Mouse (Mus musculus): Measurements from ENCODE around the gene Aipl1. TPM values are rescaled to one million over a fixed set of nuclear protein-coding genes. Genes with fewer than 3 reads are reported as not detected.

The Aipl1 gene
- not detected for total RNA-seq (2021)
- polyA plus RNA-seq (2012; rRNA removed) = 0.04 TPM in 1 of 2 replicates, not detected in the other
- long read RNA-seq = 0 reads

DNA sequence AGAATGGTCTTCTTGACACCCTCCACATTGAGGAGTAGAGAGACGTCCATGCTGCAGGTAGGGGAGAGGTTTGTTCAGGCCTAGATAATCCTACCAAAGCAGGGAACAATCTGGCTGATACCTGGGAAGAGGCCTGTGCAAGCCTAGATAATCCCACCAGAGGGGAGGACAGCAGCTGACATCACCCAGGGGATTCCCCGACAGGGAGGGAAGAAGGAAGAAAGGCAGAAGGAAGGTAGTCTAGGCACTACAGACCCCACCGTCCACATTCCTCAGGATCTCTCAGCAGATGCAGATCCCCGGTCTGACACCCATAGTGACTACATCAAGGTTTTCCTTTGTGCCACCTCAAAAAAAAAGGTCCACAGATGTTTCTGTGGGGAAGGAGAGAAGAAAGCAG lies at the start of gene Aipl1:
TSS of gene Aipl1 (minus strand) at position 101 of the 400 bp plus-strand sequence.
- 59% methylated on average over 4 of the region's 4 CpGs for WGBS

DNA sequence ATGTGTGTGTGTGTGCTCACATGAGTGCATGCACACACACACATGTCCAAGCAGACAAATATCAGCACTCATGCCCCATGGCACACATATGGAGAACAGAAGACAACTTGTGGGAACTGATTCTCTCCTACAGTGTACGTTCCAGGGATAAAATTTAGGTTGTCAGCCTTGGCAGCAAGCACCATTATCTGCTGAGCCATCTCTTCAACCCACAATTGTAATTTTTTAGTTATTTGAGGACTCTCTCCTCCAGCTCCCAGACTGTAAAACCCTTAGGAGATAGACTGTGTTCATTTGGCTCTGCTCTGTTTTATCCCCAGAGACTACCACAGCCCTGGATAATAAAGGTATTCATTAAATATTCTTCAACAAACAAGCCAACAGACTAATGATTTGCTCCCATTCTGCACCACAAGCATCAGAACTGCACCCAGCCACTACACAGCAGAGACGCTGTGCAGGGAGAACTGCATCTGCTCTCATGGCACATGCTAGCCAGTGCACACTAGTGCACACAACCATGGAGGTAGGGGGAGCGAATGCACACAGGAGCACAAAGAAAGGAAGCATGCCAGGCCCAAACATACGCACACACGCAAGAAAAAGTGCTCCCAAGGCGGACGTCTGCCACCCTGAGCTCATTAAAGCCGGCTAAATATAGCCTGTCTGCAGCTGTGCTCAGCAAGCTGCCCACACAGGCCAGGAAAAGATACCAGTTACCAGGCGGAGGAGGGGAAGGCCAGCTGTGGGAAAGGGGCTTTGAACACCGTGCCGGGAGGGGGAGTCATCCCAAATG lies 49.1 kb upstream of the Aipl1 start:
- peak; percentile 34 to 39 for DNase-seq
- intact Hi-C loops (cut with DNase I) = no loop called here
- peaks cover 4% of the 10 kb centered on the region; the same call in 1 of the 2 replicates for H3K4me1 ChIP-seq (ENCODE audit: control insufficient read depth, insufficient read depth, low read length)
- H3K27ac ChIP-seq = no peak overlapping the region; the same call in 1 of the 2 replicates
- H3K27me3 ChIP-seq (ENCODE audit: control insufficient read depth, insufficient read depth, low read length) = no peaks in the 10 kb centered on the region
- peak overlapping the region; percentile 34; the same call in 1 of the 2 replicates for H3K9ac ChIP-seq (ENCODE audit: low read depth, low read length)
- no peaks in the 10 kb centered on the region for H3K36me3 ChIP-seq (ENCODE audit: control insufficient read depth, insufficient read depth, low read length)
- H3K79me2 ChIP-seq (replicated peaks; ENCODE audit: control insufficient read depth, insufficient read depth, low read length) = no peaks in the 10 kb centered on the region
- WGBS = 17% methylated on average over 11 of the region's 11 CpGs
- no peak for TF ChIP-seq EP300 (IDR thresholded peaks at IDR 0.05; ENCODE audit: insufficient read depth, low read depth, low read length)
- no peak for TF ChIP-seq POLR2A (IDR thresholded peaks at IDR 0.05; ENCODE audit: insufficient read depth, low read depth, low read length)
- TF ChIP-seq CTCF (IDR thresholded peaks at IDR 0.05) = no peak
- H3K4me3 ChIP-seq = no peak overlapping the region

More for the DNA sequence above, at the start of gene Aipl1:
- H3K27me3 ChIP-seq (ENCODE audit: control insufficient read depth, insufficient read depth, low read length) = no peaks in the 10 kb centered on the region
- no peak within 1 kb of the TSS for H3K27ac ChIP-seq
- H3K79me2 ChIP-seq (replicated peaks; ENCODE audit: control insufficient read depth, insufficient read depth, low read length) = no peaks in the 10 kb centered on the region
- H3K4me3 ChIP-seq = no peak within 1 kb of the TSS
- intact Hi-C loops (cut with DNase I) = loop anchor here (5.0 kb wide), 2 partner anchors 45 to 700 kb away; no protein-coding TSS in a partner anchor
- no peak for TF ChIP-seq POLR2A (IDR thresholded peaks at IDR 0.05; ENCODE audit: insufficient read depth, low read depth, low read length)
- no peak for TF ChIP-seq CTCF (IDR thresholded peaks at IDR 0.05)
- TF ChIP-seq EP300 (IDR thresholded peaks at IDR 0.05; ENCODE audit: insufficient read depth, low read depth, low read length) = no peak
- DNase-seq = no peak
- no peaks in the 10 kb centered on the region for H3K4me1 ChIP-seq (ENCODE audit: control insufficient read depth, insufficient read depth, low read length)
- H3K9ac ChIP-seq (ENCODE audit: low read depth, low read length) = no peak within 1 kb of the TSS
- H3K36me3 ChIP-seq (ENCODE audit: control insufficient read depth, insufficient read depth, low read length) = no peaks in the 10 kb centered on the region

DNA sequence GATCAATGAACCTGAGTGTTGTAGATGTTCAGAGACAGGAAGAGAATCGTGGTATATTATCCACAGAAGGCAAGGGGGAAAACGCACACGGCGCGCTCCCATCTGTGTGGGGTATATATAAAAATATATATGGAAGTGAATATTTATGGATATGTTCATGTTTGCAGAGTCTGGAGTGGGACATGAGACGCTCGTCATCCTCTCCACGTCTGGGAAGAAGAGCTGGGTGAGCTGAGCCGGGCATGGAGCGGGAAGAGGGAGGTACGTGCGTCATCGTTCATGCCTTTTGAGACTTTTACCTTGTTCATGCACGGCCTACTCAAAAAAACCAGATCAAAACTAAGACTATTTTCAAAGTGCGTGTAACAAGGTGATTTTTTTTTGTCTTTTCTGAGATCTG lies 47.0 kb upstream of the Aipl1 start:
- H3K4me1 ChIP-seq (ENCODE audit: control insufficient read depth, insufficient read depth, low read length) = peaks cover 4% of the 10 kb centered on the region; the same call in 1 of the 2 replicates
- 98% methylated on average over 15 of the region's 15 CpGs for WGBS
- H3K79me2 ChIP-seq (replicated peaks; ENCODE audit: control insufficient read depth, insufficient read depth, low read length) = no peaks in the 10 kb centered on the region
- no peaks in the 10 kb centered on the region for H3K36me3 ChIP-seq (ENCODE audit: control insufficient read depth, insufficient read depth, low read length)
- intact Hi-C loops (cut with DNase I) = no loop called here
- no peak overlapping the region for H3K4me3 ChIP-seq
- H3K27me3 ChIP-seq (ENCODE audit: control insufficient read depth, insufficient read depth, low read length) = no peaks in the 10 kb centered on the region
- DNase-seq = no peak
- no peak for TF ChIP-seq EP300 (IDR thresholded peaks at IDR 0.05; ENCODE audit: insufficient read depth, low read depth, low read length)
- no peak for TF ChIP-seq CTCF (IDR thresholded peaks at IDR 0.05)
- TF ChIP-seq POLR2A (IDR thresholded peaks at IDR 0.05; ENCODE audit: insufficient read depth, low read depth, low read length) = no peak
- H3K9ac ChIP-seq (ENCODE audit: low read depth, low read length) = no peak overlapping the region
- H3K27ac ChIP-seq = no peak overlapping the region

DNA sequence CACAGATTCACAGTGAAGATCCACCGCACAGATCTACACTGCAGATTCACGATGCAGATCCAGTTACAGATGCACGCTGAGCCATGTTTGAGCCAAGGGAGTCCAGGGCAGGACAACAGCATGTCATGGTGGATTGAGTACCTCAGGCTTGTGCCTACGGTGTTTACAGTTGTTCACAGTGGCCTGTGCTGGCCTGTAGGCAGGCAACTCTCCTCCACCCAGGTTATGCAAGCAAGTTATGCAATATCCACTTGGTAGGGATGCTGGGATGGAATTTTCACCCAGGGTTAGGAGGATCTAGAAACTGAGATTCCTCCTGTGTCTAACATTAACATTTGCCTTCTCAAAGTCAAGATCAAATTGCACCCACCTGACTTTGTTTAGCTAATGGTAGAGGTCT lies 45.3 kb upstream of the Aipl1 start:
- H3K4me1 ChIP-seq (ENCODE audit: control insufficient read depth, insufficient read depth, low read length) = peaks cover 7% of the 10 kb centered on the region; the same call in 1 of the 2 replicates
- DNase-seq = no peak
- H3K4me3 ChIP-seq = no peak overlapping the region
- TF ChIP-seq EP300 (IDR thresholded peaks at IDR 0.05; ENCODE audit: insufficient read depth, low read depth, low read length) (no peak), POLR2A (IDR thresholded peaks at IDR 0.05; ENCODE audit: insufficient read depth, low read depth, low read length) (no peak), CTCF (IDR thresholded peaks at IDR 0.05) (no peak)
- intact Hi-C loops (cut with DNase I) = no loop called here
- no peaks in the 10 kb centered on the region for H3K27me3 ChIP-seq (ENCODE audit: control insufficient read depth, insufficient read depth, low read length)
- H3K79me2 ChIP-seq (replicated peaks; ENCODE audit: control insufficient read depth, insufficient read depth, low read length) = no peaks in the 10 kb centered on the region
- H3K36me3 ChIP-seq (ENCODE audit: control insufficient read depth, insufficient read depth, low read length) = no peaks in the 10 kb centered on the region
- no peak overlapping the region for H3K9ac ChIP-seq (ENCODE audit: low read depth, low read length)
- H3K27ac ChIP-seq = no peak overlapping the region
- WGBS = 92% methylated on average over 4 of the region's 4 CpGs

DNA sequence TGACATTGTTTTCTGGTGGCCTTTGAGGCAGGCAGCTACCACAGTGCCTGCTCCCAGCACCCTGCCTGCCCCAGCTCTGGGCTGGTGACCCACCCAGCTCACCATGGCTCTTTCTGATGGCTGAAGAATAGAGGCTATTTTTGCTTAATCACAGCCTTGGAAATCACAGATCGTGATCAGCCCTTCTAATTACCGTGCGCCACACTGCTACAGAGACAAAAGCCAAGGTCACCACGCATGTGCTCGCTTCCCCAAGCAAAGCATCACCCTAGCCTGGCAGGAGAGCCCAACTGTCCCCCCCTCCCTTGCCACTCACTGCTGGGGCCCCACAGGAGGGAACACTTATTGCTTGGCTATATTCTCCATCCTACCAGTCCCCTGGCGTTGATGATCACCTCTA lies 43.2 kb upstream of the Aipl1 start:
- no peak overlapping the region for H3K27ac ChIP-seq
- TF ChIP-seq EP300 (IDR thresholded peaks at IDR 0.05; ENCODE audit: insufficient read depth, low read depth, low read length) (no peak), POLR2A (IDR thresholded peaks at IDR 0.05; ENCODE audit: insufficient read depth, low read depth, low read length) (no peak), CTCF (IDR thresholded peaks at IDR 0.05) (no peak)
- DNase-seq = no peak
- no peaks in the 10 kb centered on the region for H3K36me3 ChIP-seq (ENCODE audit: control insufficient read depth, insufficient read depth, low read length)
- peaks cover 3% of the 10 kb centered on the region; the same call in 1 of the 2 replicates for H3K4me1 ChIP-seq (ENCODE audit: control insufficient read depth, insufficient read depth, low read length)
- H3K79me2 ChIP-seq (replicated peaks; ENCODE audit: control insufficient read depth, insufficient read depth, low read length) = no peaks in the 10 kb centered on the region
- intact Hi-C loops (cut with DNase I) = no loop called here
- no peak overlapping the region for H3K9ac ChIP-seq (ENCODE audit: low read depth, low read length)
- 90% methylated on average over 6 of the region's 6 CpGs for WGBS
- no peaks in the 10 kb centered on the region for H3K27me3 ChIP-seq (ENCODE audit: control insufficient read depth, insufficient read depth, low read length)
- H3K4me3 ChIP-seq = no peak overlapping the region

DNA sequence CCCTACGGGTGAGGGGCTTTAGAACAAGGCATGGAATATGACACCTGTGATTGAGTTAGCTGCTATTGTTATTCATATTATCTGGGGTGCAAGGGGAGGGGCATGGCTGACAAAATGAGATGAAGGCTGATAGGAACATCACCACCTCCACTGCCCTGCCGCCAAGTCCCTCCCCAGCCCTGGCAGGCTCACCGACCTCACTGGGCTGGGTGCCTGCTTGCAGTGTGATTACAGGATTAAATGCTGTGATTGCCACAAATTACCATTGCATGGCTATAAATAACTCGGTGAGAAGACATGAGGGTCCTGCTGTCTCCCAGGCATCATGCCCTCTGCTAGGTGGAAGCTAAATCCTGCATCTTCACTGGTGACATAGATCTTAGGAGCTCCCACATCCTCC lies 41.3 kb upstream of the Aipl1 start:
- Histone ChIP-seq H3K27me3 (ENCODE audit: control insufficient read depth, insufficient read depth, low read length) (no peaks in the 10 kb centered on the region), H3K4me1 (ENCODE audit: control insufficient read depth, insufficient read depth, low read length) (peaks cover 3% of the 10 kb centered on the region; the same call in 1 of the 2 replicates), H3K27ac (no peak overlapping the region), H3K9ac (ENCODE audit: low read depth, low read length) (no peak overlapping the region), H3K79me2 (replicated peaks; ENCODE audit: control insufficient read depth, insufficient read depth, low read length) (no peaks in the 10 kb centered on the region), H3K36me3 (ENCODE audit: control insufficient read depth, insufficient read depth, low read length) (no peaks in the 10 kb centered on the region), H3K4me3 (no peak overlapping the region)
- DNase-seq = peak in 1 of 2 experiments; percentile 23
- TF ChIP-seq CTCF (IDR thresholded peaks at IDR 0.05) = no peak
- no peak for TF ChIP-seq EP300 (IDR thresholded peaks at IDR 0.05; ENCODE audit: insufficient read depth, low read depth, low read length)
- no peak for TF ChIP-seq POLR2A (IDR thresholded peaks at IDR 0.05; ENCODE audit: insufficient read depth, low read depth, low read length)
- 23% methylated on average over 4 of the region's 4 CpGs for WGBS
- intact Hi-C loops (cut with DNase I) = no loop called here
